Mouse (Mus musculus) limb, embryonic 13.5 days (tissue): ENCODE measurements around the gene Zfand3. TPM values are rescaled to one million over a fixed set of nuclear protein-coding genes. Genes with fewer than 3 reads are reported as not detected.

Experiments used
- ATAC-seq: fragments of 200-750 bp; cut with Nextera tagmentation; 2 replicates; pipeline ENCODE4 v1.8.0; 2017; ENCODE audit warnings: low read depth, moderate number of reproducible peaks, moderate TSS enrichment; ENCODE audit not compliant: low FRiP score
- H3K27ac ChIP-seq: fragments of 300-500 bp; sonication (generic); 2 replicates; pipeline ENCODE4 v1.5.1; 2015; ENCODE audit warnings: inconsistent platforms, mild to moderate bottlenecking, moderate library complexity
- H3K27me3 ChIP-seq: fragments of 300-500 bp; sonication (generic); 2 replicates; pipeline ENCODE4 v1.6.1; 2015; ENCODE audit warnings: mild to moderate bottlenecking, inconsistent platforms
- H3K36me3 ChIP-seq: fragments of 300-500 bp; sonication (generic); 2 replicates; pipeline ENCODE4 v1.6.1; 2015; ENCODE audit warnings: inconsistent platforms, mild to moderate bottlenecking, moderate library complexity
- H3K4me1 ChIP-seq: fragments of 300-500 bp; sonication (generic); 2 replicates; pipeline ENCODE4 v1.6.1; 2015; ENCODE audit warnings: inconsistent platforms
- H3K4me2 ChIP-seq: fragments of 300-500 bp; sonication (generic); replicated peaks from 2 replicates; pipeline ENCODE4 v1.6.1; 2015; ENCODE audit warnings: inconsistent platforms, mild to moderate bottlenecking, moderate library complexity
- H3K4me3 ChIP-seq: fragments of 300-500 bp; sonication (generic); 2 replicates; pipeline ENCODE4 v1.5.1; 2015; ENCODE audit warnings: moderate library complexity, mild to moderate bottlenecking, inconsistent platforms
- H3K9ac ChIP-seq: fragments of 300-500 bp; sonication (generic); 2 replicates; pipeline ENCODE4 v1.6.1; 2015; ENCODE audit warnings: mild to moderate bottlenecking, inconsistent platforms
- H3K9me3 ChIP-seq: fragments of 300-500 bp; sonication (generic); 2 replicates; pipeline ENCODE4 v1.6.1; 2016; ENCODE audit warnings: inconsistent platforms
- WGBS: fragments of 180-500 bp; shearing (Covaris S2); methylation state at CpG from one replicate; pipeline ENCODE4 v1.1.7; 2015; 5-methylcytosine and 5-hydroxymethylcytosine counted together
- polyA plus RNA-seq: library from polyadenylated mRNA; unstranded; fragments of >200 nt; fragmentation: Nextera tagmentation; extraction: Ambion mirVana; gene quantifications from 2 replicates; pipeline ENCODE4 v1.2.1, GENCODE M21; 2015

Gene Zfand3
- polyA plus RNA-seq, 1 experiment from 2014 or later = 63.0 TPM

GRCm38 (mm10) chr17:30145596-30146149 lies 141.1 kb downstream of the Zfand3 start:
- WGBS = 84% methylated on average over 10 of the region's 10 CpGs
- Histone ChIP-seq H3K27me3 (no peaks in the 10 kb centered on the region), H3K4me1 (peaks cover 33% of the 10 kb centered on the region), H3K4me2 (no peak overlapping the region), H3K9ac (no peak overlapping the region), H3K9me3 (no peaks in the 10 kb centered on the region), H3K27ac (no peak overlapping the region), H3K4me3 (no peak overlapping the region), H3K36me3 (no peaks in the 10 kb centered on the region)
- ATAC-seq = no peak

- Histone ChIP-seq H3K4me2 (no peak overlapping the region), H3K27ac (no peak overlapping the region), H3K9me3 (no peaks in the 10 kb centered on the region), H3K4me3 (no peak overlapping the region), H3K4me1 (peaks cover 33% of the 10 kb centered on the region), H3K9ac (no peak overlapping the region), H3K27me3 (no peaks in the 10 kb centered on the region), H3K36me3 (no peaks in the 10 kb centered on the region)
- WGBS = 85% methylated on average over 7 of the region's 7 CpGs
- ATAC-seq = no peak
These were observed 142.0 kb downstream of the Zfand3 start for GRCm38 (mm10) chr17:30146555-30146954.

- H3K9ac ChIP-seq = no peak overlapping the region
- H3K36me3 ChIP-seq = no peaks in the 10 kb centered on the region
- H3K4me3 ChIP-seq = no peak overlapping the region
- peaks cover 41% of the 10 kb centered on the region for H3K4me1 ChIP-seq
- 79% methylated on average over 1 of the region's 1 CpGs for WGBS
- no peak overlapping the region for H3K4me2 ChIP-seq
- no peak for ATAC-seq
- H3K27me3 ChIP-seq = no peaks in the 10 kb centered on the region
- no peaks in the 10 kb centered on the region for H3K9me3 ChIP-seq
- H3K27ac ChIP-seq = no peak overlapping the region
These were observed 143.4 kb downstream of the Zfand3 start for GRCm38 (mm10) chr17:30147897-30148296.

- H3K4me3 ChIP-seq = no peak overlapping the region
- H3K36me3 ChIP-seq = no peaks in the 10 kb centered on the region
- WGBS = 66% methylated on average over 6 of the region's 6 CpGs
- H3K4me2 ChIP-seq = no peak overlapping the region
- no peak overlapping the region for H3K27ac ChIP-seq
- H3K9me3 ChIP-seq = no peaks in the 10 kb centered on the region
- ATAC-seq = no peak
- peaks cover 41% of the 10 kb centered on the region for H3K4me1 ChIP-seq
- H3K9ac ChIP-seq = no peak overlapping the region
- H3K27me3 ChIP-seq = no peaks in the 10 kb centered on the region
These were observed 143.8 kb downstream of the Zfand3 start for GRCm38 (mm10) chr17:30148320-30148719.

GRCm38 (mm10) chr17:30149911-30150310 lies 145.4 kb downstream of the Zfand3 start:
- Histone ChIP-seq H3K4me3 (no peak overlapping the region), H3K27me3 (no peaks in the 10 kb centered on the region), H3K9me3 (no peaks in the 10 kb centered on the region), H3K27ac (no peak overlapping the region), H3K9ac (no peak overlapping the region), H3K4me1 (peaks cover 51% of the 10 kb centered on the region), H3K4me2 (no peak overlapping the region), H3K36me3 (no peaks in the 10 kb centered on the region)
- 56% methylated on average over 6 of the region's 6 CpGs for WGBS
- ATAC-seq = no peak

- no peak for ATAC-seq
- Histone ChIP-seq H3K4me2 (no peak overlapping the region), H3K9ac (no peak overlapping the region), H3K36me3 (no peaks in the 10 kb centered on the region; the same call in 1 of the 2 replicates), H3K27me3 (no peaks in the 10 kb centered on the region), H3K27ac (no peak overlapping the region), H3K9me3 (no peaks in the 10 kb centered on the region), H3K4me3 (no peak overlapping the region), H3K4me1 (peaks cover 49% of the 10 kb centered on the region)
- WGBS = 36% methylated on average over 4 of the region's 4 CpGs
These were observed 149.6 kb downstream of the Zfand3 start for GRCm38 (mm10) chr17:30154144-30154543.

- no peak for ATAC-seq
- Histone ChIP-seq H3K9me3 (no peaks in the 10 kb centered on the region), H3K36me3 (no peaks in the 10 kb centered on the region; the same call in 1 of the 2 replicates), H3K4me1 (peaks cover 42% of the 10 kb centered on the region), H3K27ac (no peak overlapping the region), H3K27me3 (no peaks in the 10 kb centered on the region), H3K4me3 (no peak overlapping the region), H3K9ac (no peak overlapping the region), H3K4me2 (no peak overlapping the region)
- WGBS = 71% methylated on average over 1 of the region's 1 CpGs
These were observed 150.3 kb downstream of the Zfand3 start for GRCm38 (mm10) chr17:30154861-30155260.

- H3K27ac ChIP-seq = no peak overlapping the region
- WGBS = 74% methylated on average over 7 of the region's 7 CpGs
These were observed 150.9 kb downstream of the Zfand3 start for GRCm38 (mm10) chr17:30155411-30155925.

GRCm38 (mm10) chr17:30158419-30159108 lies 154.0 kb downstream of the Zfand3 start:
- 70% methylated on average over 10 of the region's 10 CpGs for WGBS
- Histone ChIP-seq H3K9me3 (no peaks in the 10 kb centered on the region), H3K36me3 (no peaks in the 10 kb centered on the region; the same call in 1 of the 2 replicates), H3K27ac (no peak overlapping the region), H3K27me3 (no peaks in the 10 kb centered on the region), H3K4me2 (no peak overlapping the region), H3K4me1 (peaks cover 33% of the 10 kb centered on the region), H3K4me3 (no peak overlapping the region), H3K9ac (no peak overlapping the region)
- ATAC-seq = no peak

More at GRCm38 (mm10) chr17:30155411-30155925, 150.9 kb downstream of the Zfand3 start:
- H3K36me3 ChIP-seq = no peaks in the 10 kb centered on the region; the same call in 1 of the 2 replicates
- no peaks in the 10 kb centered on the region for H3K9me3 ChIP-seq
- H3K4me3 ChIP-seq = no peak overlapping the region
- no peaks in the 10 kb centered on the region for H3K27me3 ChIP-seq
- H3K4me2 ChIP-seq = no peak overlapping the region
- ATAC-seq = no peak
- peaks cover 39% of the 10 kb centered on the region for H3K4me1 ChIP-seq
- no peak overlapping the region for H3K9ac ChIP-seq

GRCm38 (mm10) chr17:30159341-30159740 lies 154.8 kb downstream of the Zfand3 start:
- Histone ChIP-seq H3K36me3 (no peaks in the 10 kb centered on the region; the same call in 1 of the 2 replicates), H3K9me3 (no peaks in the 10 kb centered on the region), H3K4me2 (no peak overlapping the region), H3K9ac (no peak overlapping the region), H3K27me3 (no peaks in the 10 kb centered on the region), H3K4me3 (no peak overlapping the region), H3K27ac (no peak overlapping the region), H3K4me1 (peaks cover 31% of the 10 kb centered on the region)
- WGBS = 81% methylated on average over 5 of the region's 5 CpGs
- no peak for ATAC-seq

- no peak for ATAC-seq
- Histone ChIP-seq H3K9me3 (no peaks in the 10 kb centered on the region), H3K36me3 (no peaks in the 10 kb centered on the region; the same call in 1 of the 2 replicates), H3K4me1 (peaks cover 25% of the 10 kb centered on the region), H3K9ac (no peak overlapping the region), H3K4me2 (no peak overlapping the region), H3K27me3 (no peaks in the 10 kb centered on the region), H3K27ac (no peak overlapping the region), H3K4me3 (no peak overlapping the region)
- 63% methylated on average over 14 of the region's 14 CpGs for WGBS
These were observed 156.4 kb downstream of the Zfand3 start for GRCm38 (mm10) chr17:30160823-30161432.

- WGBS = 82% methylated on average over 5 of the region's 5 CpGs
- H3K4me3 ChIP-seq = no peak overlapping the region
- no peak for ATAC-seq
- H3K9ac ChIP-seq = no peak overlapping the region
- peaks cover 19% of the 10 kb centered on the region for H3K4me1 ChIP-seq
- no peak overlapping the region for H3K4me2 ChIP-seq
- peaks cover 5% of the 10 kb centered on the region; the same call in 1 of the 2 replicates for H3K36me3 ChIP-seq
- no peak overlapping the region for H3K27ac ChIP-seq
- H3K9me3 ChIP-seq = no peaks in the 10 kb centered on the region
- H3K27me3 ChIP-seq = no peaks in the 10 kb centered on the region
These were observed 158.4 kb downstream of the Zfand3 start for GRCm38 (mm10) chr17:30162983-30163382.
